Mouse (Mus musculus): ENCODE data around the gene Ttc22. TPM values are rescaled to one million over a fixed set of nuclear protein-coding genes. Genes with fewer than 3 reads are reported as not detected.

The Ttc22 gene
- total and polyA plus RNA-seq, 3 experiments: 0.04 TPM; not detected in 2

DNA sequence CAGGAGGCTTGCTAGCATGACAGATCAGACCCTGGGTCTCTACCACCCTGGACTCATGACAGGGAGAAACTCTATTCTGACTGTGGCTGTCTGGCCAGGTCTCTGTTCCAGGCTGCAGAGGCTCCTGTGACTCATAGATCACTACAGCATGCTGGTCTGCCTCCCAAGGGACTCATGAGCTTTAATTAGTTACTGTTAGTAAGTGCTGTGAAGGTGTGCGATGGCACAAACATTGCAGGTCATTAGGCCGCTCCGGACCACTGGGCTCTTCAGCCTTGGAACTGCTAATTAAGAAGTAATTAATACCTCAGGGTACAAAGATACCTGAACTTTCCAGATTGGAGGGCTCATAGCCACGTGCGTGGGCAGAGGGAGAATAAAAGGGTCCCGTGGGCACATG lies 24.9 kb downstream of the Ttc22 start:
- H3K4me1 ChIP-seq (ENCODE audit: control insufficient read depth in 1 of 2, insufficient read depth in 2 of 2, low read length in 2 of 2): peaks cover 4 to 10% of the 10 kb centered on the region in 2 experiments

DNA sequence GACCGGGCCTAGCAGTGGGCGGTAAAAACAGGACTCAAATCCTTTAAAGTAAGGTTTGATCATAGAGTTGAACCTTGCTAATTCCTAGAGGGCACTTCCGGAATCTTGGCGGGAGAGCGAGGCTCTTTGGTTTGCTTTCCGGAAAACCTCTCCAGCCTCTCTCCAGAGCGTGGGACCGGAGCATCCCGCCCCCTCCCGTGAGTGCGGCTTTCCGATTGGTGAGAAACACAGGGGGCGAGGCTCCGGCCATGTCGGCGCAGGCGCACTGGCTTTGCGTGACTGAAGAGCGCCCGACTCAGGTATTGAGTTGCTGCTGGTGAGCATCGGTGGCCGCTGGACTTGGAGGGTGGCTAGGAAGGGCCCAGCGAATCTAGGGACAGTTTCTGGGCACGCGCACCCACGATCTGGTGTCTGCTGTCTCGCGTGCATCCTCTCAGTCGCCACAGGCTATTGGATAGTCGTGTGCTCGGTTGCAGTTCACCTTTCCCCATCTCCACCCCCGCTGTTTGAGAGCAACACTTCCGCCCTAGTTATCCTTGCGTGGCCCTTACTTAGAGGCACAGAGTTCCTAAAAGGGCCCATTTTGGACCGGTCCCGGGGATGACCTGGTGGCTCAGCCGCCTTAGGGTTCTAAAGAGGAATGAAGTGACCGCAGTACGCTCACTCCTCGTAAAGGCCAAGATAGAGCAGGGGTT lies 28.7 kb downstream of the Ttc22 start, which contains the start of gene Pars2:
Gene Pars2, plus strand, starts transcription at position 237 of the 695 bp plus-strand sequence.
- peaks cover 11 to 17% of the 10 kb centered on the region in 2 experiments; a peak in 3 of 4 replicates for H3K4me1 ChIP-seq (ENCODE audit: control insufficient read depth in 1 of 2, insufficient read depth in 2 of 2, low read length in 2 of 2)
- H3K79me2 ChIP-seq (ENCODE audit: control insufficient read depth, insufficient read depth, low read length, poor library complexity): peaks cover 2% of the 10 kb centered on the region
- H3K36me3 ChIP-seq (ENCODE audit: control insufficient read depth in 1 of 2, insufficient read depth in 2 of 2, low read length in 2 of 2): peaks cover 0 to 16% of the 10 kb centered on the region in 2 experiments; a peak in 1 of 4 replicates
- H3K9me3 ChIP-seq (replicated peaks; ENCODE audit: insufficient read depth, low read length): no peaks in the 10 kb centered on the region
- H3K27ac ChIP-seq (ENCODE audit: control insufficient read depth, low read depth, low read length): peak within 1 kb of the TSS; percentile 44
- peak within 1 kb of the TSS; percentile 77 to 81 for H3K4me3 ChIP-seq (ENCODE audit: control insufficient read depth in 1 of 2, insufficient read depth in 1 of 2, low read depth in 2 of 2, low read length in 2 of 2)
- DNase-seq (ENCODE audit: low read depth, low spot score): peak; percentile 98
- H3K27me3 ChIP-seq (ENCODE audit: control insufficient read depth in 1 of 2, insufficient read depth in 2 of 2, low read length in 2 of 2): no peaks in the 10 kb centered on the region
- H3K9ac ChIP-seq (ENCODE audit: control insufficient read depth, low read depth, low read length, poor library complexity, severe bottlenecking): peak within 1 kb of the TSS; percentile 75
- TF ChIP-seq USF2 (IDR thresholded peaks at IDR 0.05; ENCODE audit: borderline replicate concordance in 1 of 2, insufficient read depth in 1 of 2, low read depth in 1 of 2, low read length in 2 of 2) (no peak), TCF12 (IDR thresholded peaks at IDR 0.05; ENCODE audit: low read depth, low read length) (peak; percentile 51; the same call in 1 of the 2 replicates), USF1 (IDR thresholded peaks at IDR 0.05; ENCODE audit: low read depth, low read length) (0 out of 2 replicates have a peak, but pooled peaks have one; percentile 13), HCFC1 (IDR thresholded peaks at IDR 0.05; ENCODE audit: low read depth, low read length) (peak; percentile 93), MYB (IDR thresholded peaks at IDR 0.05; ENCODE audit: low read depth, low read length) (no peak), MAX (IDR thresholded peaks at IDR 0.05; ENCODE audit: low read length) (no peak; the same call in 1 of the 2 replicates), MAFK (IDR thresholded peaks at IDR 0.05; ENCODE audit: borderline replicate concordance, low read depth, low read length) (no peak), NELFE (IDR thresholded peaks at IDR 0.05; ENCODE audit: low read depth, low read length) (peak; percentile 91), CTCF (IDR thresholded peaks at IDR 0.05 in 2 of 3, conservative IDR thresholded peaks at IDR 0.05 in 1 of 3; ENCODE audit: control insufficient read depth in 1 of 3, insufficient read depth in 1 of 3, low read depth in 2 of 3, low read length in 3 of 3, poor library complexity in 1 of 3, severe bottlenecking in 1 of 3) (no peak), UBTF (IDR thresholded peaks at IDR 0.05; ENCODE audit: borderline replicate concordance, insufficient read depth, low read depth, low read length) (no peak), ZKSCAN1 (IDR thresholded peaks at IDR 0.05; ENCODE audit: low read depth, low read length) (no peak), ZMIZ1 (IDR thresholded peaks at IDR 0.05; ENCODE audit: low read depth, low read length) (peak; percentile 61; the same call in 1 of the 2 replicates), GABPA (IDR thresholded peaks at IDR 0.05; ENCODE audit: low read depth, low read length) (no peak), ZNF384 (IDR thresholded peaks at IDR 0.05; ENCODE audit: low read depth, low read length) (no peak), TAL1 (IDR thresholded peaks at IDR 0.05; ENCODE audit: low read length) (no peak), RCOR1 (IDR thresholded peaks at IDR 0.05; ENCODE audit: low read depth, low read length) (no peak), ETS1 (IDR thresholded peaks at IDR 0.05; ENCODE audit: low read depth, low read length) (peak; percentile 9; the same call in 1 of the 2 replicates), SMC3 (IDR thresholded peaks at IDR 0.05; ENCODE audit: low read depth, low read length) (no peak), KAT2A (conservative IDR thresholded peaks at IDR 0.05; ENCODE audit: low read depth, low read length) (peak; percentile 59), SIN3A (IDR thresholded peaks at IDR 0.05; ENCODE audit: low read length) (peak; percentile 82), POLR2AphosphoS2 (IDR thresholded peaks at IDR 0.05; ENCODE audit: low read length) (peak; percentile 82; the same call in 1 of the 2 replicates), EP300 (IDR thresholded peaks at IDR 0.05; ENCODE audit: low read depth in 1 of 2, low read length in 2 of 2) (no peak), POLR2A (IDR thresholded peaks at IDR 0.05; ENCODE audit: control insufficient read depth in 1 of 2, insufficient read depth in 1 of 2, low read depth in 1 of 2, low read length in 2 of 2, poor library complexity in 1 of 2) (peak; percentile 83 to 96), E2F4 (IDR thresholded peaks at IDR 0.05; ENCODE audit: borderline replicate concordance, low read depth, low read length) (peak; percentile 96), NRF1 (IDR thresholded peaks at IDR 0.05; ENCODE audit: insufficient read depth, low read depth, low read length, poor library complexity, severe bottlenecking) (peak; percentile 86), ZC3H11A (IDR thresholded peaks at IDR 0.05; ENCODE audit: low read depth, low read length) (no peak), ELF1 (IDR thresholded peaks at IDR 0.05; ENCODE audit: low read depth, low read length) (peak; percentile 92)

More for the DNA sequence above, 24.9 kb downstream of the Ttc22 start:
- peaks cover 0 to 8% of the 10 kb centered on the region in 2 experiments; a peak in 1 of 4 replicates for H3K36me3 ChIP-seq (ENCODE audit: control insufficient read depth in 1 of 2, insufficient read depth in 2 of 2, low read length in 2 of 2)
- no peak for DNase-seq (ENCODE audit: low read depth, low spot score)
- no peaks in the 10 kb centered on the region; the same call in none of the 2 replicates for H3K79me2 ChIP-seq (ENCODE audit: control insufficient read depth, insufficient read depth, low read length, poor library complexity)
- no peak overlapping the region for H3K9ac ChIP-seq (ENCODE audit: control insufficient read depth, low read depth, low read length, poor library complexity, severe bottlenecking)
- no peak overlapping the region for H3K27ac ChIP-seq (ENCODE audit: control insufficient read depth, low read depth, low read length)
- H3K27me3 ChIP-seq (ENCODE audit: control insufficient read depth in 1 of 2, insufficient read depth in 2 of 2, low read length in 2 of 2): 0 out of 4 replicates have a peak, but pooled peaks cover 0 to 1% of the 10 kb centered on the region in 2 experiments
- no peaks in the 10 kb centered on the region for H3K9me3 ChIP-seq (replicated peaks; ENCODE audit: insufficient read depth, low read length)
- TF ChIP-seq CHD2 (IDR thresholded peaks at IDR 0.05; ENCODE audit: low read length) (no peak), ETS1 (IDR thresholded peaks at IDR 0.05; ENCODE audit: low read depth, low read length) (no peak), USF1 (IDR thresholded peaks at IDR 0.05; ENCODE audit: low read depth, low read length) (no peak), CHD1 (IDR thresholded peaks at IDR 0.05; ENCODE audit: low read depth, low read length) (no peak), MYB (IDR thresholded peaks at IDR 0.05; ENCODE audit: low read depth, low read length) (no peak), TCF12 (IDR thresholded peaks at IDR 0.05; ENCODE audit: low read depth, low read length) (no peak), CTCF (IDR thresholded peaks at IDR 0.05 in 2 of 3, conservative IDR thresholded peaks at IDR 0.05 in 1 of 3; ENCODE audit: control insufficient read depth in 1 of 3, insufficient read depth in 1 of 3, low read depth in 2 of 3, low read length in 3 of 3, poor library complexity in 1 of 3, severe bottlenecking in 1 of 3) (no peak)
- H3K4me3 ChIP-seq (ENCODE audit: control insufficient read depth in 1 of 2, insufficient read depth in 1 of 2, low read depth in 2 of 2, low read length in 2 of 2): no peak overlapping the region

Data from MEL (cell line).